In the genomic region with DNA sequence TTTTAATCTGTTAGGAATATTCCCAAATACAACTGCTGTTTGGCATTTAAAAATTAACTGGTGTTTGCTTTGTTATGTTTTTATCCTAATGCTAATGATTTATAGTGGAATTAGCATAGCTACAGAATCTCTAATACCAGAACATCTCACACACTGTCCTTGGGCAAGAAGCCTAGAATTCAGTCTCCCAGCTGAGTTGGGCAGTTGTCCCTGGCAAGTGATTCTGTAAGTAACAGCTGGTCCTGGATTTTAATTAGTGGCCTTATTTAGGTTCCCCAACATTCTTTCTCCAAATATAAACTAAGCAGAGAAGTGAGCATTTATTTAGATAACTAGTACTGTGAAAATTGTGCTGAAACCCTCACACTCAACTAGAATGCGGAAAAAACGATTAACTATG, we compare ENCODE assay signal across 12 mouse cellular contexts.
DNase-seq lines count a peak whose midpoint lies in the region; ATAC-seq and TF ChIP-seq lines count a peak whose summit lies in the region.
"Had no signal": no experiment of that assay in that cellular context is flagged by ENCODE, and none has a peak within 500 bp of the region (broad histone marks: within the 10 kb centered on the region; RNA-seq: fewer than 3 reads in every experiment).

No protein-coding gene starts in this region.

- no peaks in the 10 kb centered on the region for H3K36me3 ChIP-seq in heart, embryonic 10.5 days
- no peaks in the 10 kb centered on the region for H3K36me3 ChIP-seq in heart, embryonic 11.5 days (ENCODE audit: control insufficient read depth, insufficient read depth, low read length)

- H3K27ac ChIP-seq in heart, embryonic 10.5 days: no peak overlapping the region
- peak overlapping the region; percentile 40; the same call in 1 of the 2 replicates for H3K27ac ChIP-seq in layer of hippocampus, adult 2 months
- H3K27ac ChIP-seq in heart, embryonic 11.5 days (ENCODE audit: low read depth, low read length): no peak overlapping the region

- no peak overlapping the region for H3K4me2 ChIP-seq in heart, embryonic 11.5 days

- H3K9ac ChIP-seq in heart, embryonic 11.5 days (ENCODE audit: low read depth, low read length): no peak overlapping the region

- H3K27me3 ChIP-seq in heart, embryonic 10.5 days (ENCODE audit: insufficient read depth, poor library complexity, severe bottlenecking): no peaks in the 10 kb centered on the region
- no peaks in the 10 kb centered on the region for H3K27me3 ChIP-seq in heart, embryonic 11.5 days (ENCODE audit: control insufficient read depth, insufficient read depth, low read length)

- 89% methylated on average over 2 of the region's 2 CpGs for WGBS in heart, embryonic 10.5 days
- WGBS in heart, embryonic 11.5 days (ENCODE audit: insufficient replicate concordance): 88% methylated on average over 2 of the region's 2 CpGs

- DNase-seq in heart, adult 11 months: peak; percentile 42
- DNase-seq in heart, embryonic 10.5 days (ENCODE audit: low spot score): no peak
- DNase-seq in adrenal gland, postnatal 10 days: peak; percentile 5
- DNase-seq in cerebellum, adult 18-20 months: peak; percentile 86
- DNase-seq in layer of hippocampus, adult 2 months (ENCODE audit: low spot score in 2 of 2): peak; percentile 41 to 73
- no peak for DNase-seq in spleen, postnatal 36 days (ENCODE audit: low spot score in 2 of 2)
- no peak for DNase-seq in lung, postnatal 25 days (ENCODE audit: low spot score)
- DNase-seq: gastrocnemius, postnatal 14 days; lung, postnatal 10 days had no signal

- TF ChIP-seq CTCF in layer of hippocampus, adult 2 months (conservative IDR thresholded peaks at IDR 0.05): no peak

- no peak for ATAC-seq in heart, embryonic 11.5 days (replicated peaks; ENCODE audit: insufficient number of reproducible peaks, low FRiP score, low TSS enrichment)
- ATAC-seq: CD4-positive, CD25-positive, alpha-beta regulatory T cell, adult 4 months had no signal

- H3K4me1 ChIP-seq in heart, embryonic 10.5 days: no peaks in the 10 kb centered on the region
- H3K4me1 ChIP-seq in heart, embryonic 11.5 days (ENCODE audit: control insufficient read depth, insufficient read depth, low read length): no peaks in the 10 kb centered on the region

- no peak overlapping the region for H3K4me3 ChIP-seq in heart, embryonic 10.5 days
- H3K4me3 ChIP-seq in layer of hippocampus, adult 2 months: no peak overlapping the region
- no peak overlapping the region for H3K4me3 ChIP-seq in heart, embryonic 11.5 days (ENCODE audit: low read depth, low read length)
- H3K4me3 ChIP-seq: myocyte had no signal

- H3K9me3 ChIP-seq in heart, embryonic 10.5 days: no peaks in the 10 kb centered on the region
- no peaks in the 10 kb centered on the region for H3K9me3 ChIP-seq in heart, embryonic 11.5 days (replicated peaks; ENCODE audit: control insufficient read depth, low read length)

Comparison
In these comparisons a context has a peak if more than half of its experiments do, and no peak if none do; other contexts are left out.
1. DNase-seq: peak in heart, adult 11 months (single experiment), adrenal gland, postnatal 10 days (single experiment), cerebellum, adult 18-20 months (2 of 2) and layer of hippocampus, adult 2 months (2 of 2); none in heart, embryonic 10.5 days (single experiment), spleen, postnatal 36 days (0 of 2) and lung, postnatal 25 days (single experiment).